Mouse (Mus musculus) splenic B cell, adult 2 months (primary cell): ENCODE results near the gene Fgf6.

Source experiments
- DNase-seq: peaks from one replicate; pipeline ENCODE4 v3.0.0-alpha.2; 2011; ENCODE audit warnings: low read depth, low spot score
- H3K27me3 ChIP-seq: 2 replicates; pipeline ENCODE4 v1.6.1; 2012; ENCODE audit warnings: mild to moderate bottlenecking, low read length, moderate library complexity, mixed read lengths; ENCODE audit not compliant: control insufficient read depth, poor library complexity, insufficient read depth, severe bottlenecking
- H3K36me3 ChIP-seq: 2 replicates; pipeline ENCODE4 v1.6.1; 2012; ENCODE audit warnings: mild to moderate bottlenecking, low read length, moderate library complexity, mixed read lengths; ENCODE audit not compliant: control insufficient read depth, poor library complexity, insufficient read depth, severe bottlenecking

The Fgf6 gene

DNA sequence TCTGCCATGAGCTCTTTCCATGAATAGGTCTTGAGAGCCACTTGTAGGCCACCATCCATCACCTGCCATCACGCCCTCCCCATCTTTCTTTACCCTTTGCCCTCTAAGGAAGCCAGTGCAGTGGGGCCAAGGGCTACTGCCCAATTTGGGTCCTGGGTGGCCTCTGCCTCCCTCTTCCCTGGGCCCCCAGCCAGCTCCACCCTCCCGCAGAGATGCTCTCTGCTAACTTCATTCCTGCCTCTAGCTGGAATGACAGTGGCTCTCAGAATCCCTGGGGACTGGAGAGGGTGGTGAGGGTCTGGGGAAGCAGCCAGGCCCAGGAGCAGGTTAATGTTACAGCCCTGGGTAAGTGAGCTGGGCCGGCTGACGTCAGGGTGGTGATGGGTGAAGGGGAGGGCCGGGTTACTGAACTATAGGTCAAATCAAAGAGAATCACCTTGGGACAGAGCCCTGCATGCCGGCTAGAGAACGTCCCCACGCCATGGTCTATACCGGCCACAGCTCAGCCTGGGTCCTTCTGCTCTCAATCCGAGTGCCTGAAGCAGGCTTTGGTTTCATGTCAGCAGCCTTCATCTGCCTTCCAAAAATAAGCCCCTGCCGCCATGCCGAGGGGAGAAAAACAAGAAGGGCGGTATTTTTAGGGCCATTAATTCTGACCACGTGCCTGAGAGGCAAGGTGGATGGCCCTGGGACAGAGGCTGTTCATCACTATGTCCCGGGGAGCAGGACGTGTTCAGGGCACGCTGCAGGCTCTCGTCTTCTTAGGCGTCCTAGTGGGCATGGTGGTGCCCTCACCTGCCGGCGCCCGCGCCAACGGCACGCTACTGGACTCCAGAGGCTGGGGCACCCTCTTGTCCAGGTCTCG lies at the start of gene Fgf6:
Gene Fgf6, plus strand, starts transcription at position 681 of the 865 bp plus-strand sequence.
- Histone ChIP-seq H3K27me3 (no peaks in the 10 kb centered on the region), H3K36me3 (no peaks in the 10 kb centered on the region)
- DNase-seq: no peak

DNA sequence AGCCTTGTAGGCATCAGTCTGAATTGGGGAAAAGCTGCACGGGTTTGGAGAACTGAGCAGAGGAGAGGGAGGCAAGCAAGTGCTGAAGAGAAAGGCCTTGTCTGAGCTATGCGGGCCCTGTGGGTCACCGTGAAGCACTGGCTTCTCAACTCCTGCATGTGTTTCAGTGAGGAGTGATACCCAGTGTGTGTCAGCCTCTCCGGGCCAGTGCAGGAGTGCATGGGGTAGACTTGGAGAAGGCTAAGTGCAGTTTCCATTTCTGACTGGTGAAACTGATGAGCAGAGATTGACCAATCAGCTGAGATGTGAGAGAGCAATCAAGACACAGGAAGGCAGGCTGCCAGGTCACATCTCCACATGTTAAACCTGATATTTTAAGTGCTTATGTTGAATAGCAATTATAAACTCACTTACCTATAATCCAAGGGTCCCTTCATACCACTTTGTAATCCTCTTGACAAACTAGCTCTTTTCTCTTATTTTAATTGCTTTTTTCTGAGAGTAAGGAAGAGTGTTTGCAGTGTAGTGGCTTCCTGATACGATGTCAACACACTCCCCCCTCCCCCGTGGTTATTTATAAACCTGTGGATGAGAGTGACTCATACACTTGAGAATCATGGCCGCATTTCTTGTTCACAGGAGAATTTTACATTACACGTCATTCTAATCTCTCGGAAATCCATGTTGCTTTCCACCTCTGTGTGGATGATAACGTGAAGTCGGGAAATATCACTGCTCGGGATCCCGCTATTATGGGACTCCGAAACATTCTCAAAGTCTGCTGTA lies 49.0 kb upstream of the Fgf6 start:
- peaks cover 7% of the 10 kb centered on the region for H3K36me3 ChIP-seq
- H3K27me3 ChIP-seq: no peaks in the 10 kb centered on the region
- DNase-seq: no peak

DNA sequence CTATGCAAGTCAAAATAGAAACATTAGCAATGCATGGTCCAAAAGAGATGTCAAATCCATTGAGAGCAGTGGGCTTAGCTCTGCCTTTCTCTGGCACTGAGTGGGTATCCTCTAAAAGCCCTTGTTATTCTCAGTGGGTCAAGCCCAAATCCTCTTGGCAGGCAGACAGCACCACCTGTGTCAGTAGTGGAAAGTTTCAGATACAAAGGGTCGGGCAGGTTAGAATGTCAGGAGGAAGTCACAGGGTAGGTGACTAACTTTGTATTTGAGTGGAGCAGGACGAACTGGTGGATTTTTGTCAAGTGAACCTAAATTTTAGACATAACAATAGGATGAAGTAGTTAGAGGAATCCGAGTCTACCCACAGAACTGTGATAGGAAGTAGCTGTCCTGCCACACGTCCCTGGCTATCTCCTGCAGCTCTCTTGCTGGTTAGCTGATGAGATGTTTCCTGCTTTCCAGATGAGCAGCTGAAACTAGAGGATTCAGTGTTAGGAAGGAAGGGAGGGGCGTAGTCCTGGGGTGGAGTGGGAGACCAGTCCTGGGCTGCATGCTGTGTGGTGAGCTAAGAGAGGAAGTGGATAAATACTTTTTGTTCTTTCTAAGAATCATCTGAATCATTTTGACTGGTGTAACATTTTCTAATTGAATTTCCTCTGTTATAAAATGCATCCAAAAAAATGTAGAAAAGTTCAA lies 33.7 kb upstream of the Fgf6 start:
- peaks cover 4% of the 10 kb centered on the region for H3K36me3 ChIP-seq
- no peak for DNase-seq
- no peaks in the 10 kb centered on the region for H3K27me3 ChIP-seq

DNA sequence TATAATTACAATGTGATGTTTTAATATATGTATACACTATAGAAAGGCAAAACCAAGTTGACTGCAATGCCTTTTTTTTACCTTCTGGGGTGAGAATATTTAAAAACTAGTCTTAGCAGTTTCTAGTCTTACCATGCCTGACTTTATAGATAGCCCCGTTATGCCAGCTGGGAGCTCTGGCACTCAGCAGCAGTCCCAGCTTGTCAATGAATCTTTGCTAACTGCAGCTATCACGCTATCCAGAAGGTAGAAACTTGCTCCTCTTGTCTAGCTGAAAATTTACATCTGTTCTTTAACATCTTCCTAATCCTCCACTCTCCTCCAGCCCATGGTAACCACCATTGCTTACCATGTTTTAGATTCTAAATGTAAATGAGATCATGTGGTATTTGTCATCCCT lies 21.7 kb upstream of the Fgf6 start:
- no peak for DNase-seq
- H3K36me3 ChIP-seq: no peaks in the 10 kb centered on the region
- no peaks in the 10 kb centered on the region for H3K27me3 ChIP-seq

DNA sequence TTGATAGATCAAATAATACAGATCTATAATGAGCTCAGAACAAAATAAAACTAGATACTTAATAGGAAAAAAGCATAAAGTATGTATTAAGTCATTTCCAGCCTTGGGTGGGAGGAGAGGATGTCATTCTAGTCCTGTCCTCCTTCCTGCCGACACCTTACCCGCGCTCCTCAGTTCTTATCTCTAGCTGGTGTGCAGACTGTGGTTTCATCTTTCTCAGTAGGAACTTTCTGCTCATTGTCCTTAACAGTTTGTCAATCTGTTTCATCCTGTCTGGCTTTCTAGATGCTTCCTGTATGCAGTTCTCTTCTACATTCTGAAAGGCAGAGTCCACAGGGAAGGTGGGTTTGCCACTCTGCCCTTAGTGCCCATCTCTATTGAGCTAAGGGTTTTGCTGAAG lies 19.9 kb upstream of the Fgf6 start:
- no peaks in the 10 kb centered on the region for H3K36me3 ChIP-seq
- DNase-seq: no peak
- H3K27me3 ChIP-seq: no peaks in the 10 kb centered on the region

DNA sequence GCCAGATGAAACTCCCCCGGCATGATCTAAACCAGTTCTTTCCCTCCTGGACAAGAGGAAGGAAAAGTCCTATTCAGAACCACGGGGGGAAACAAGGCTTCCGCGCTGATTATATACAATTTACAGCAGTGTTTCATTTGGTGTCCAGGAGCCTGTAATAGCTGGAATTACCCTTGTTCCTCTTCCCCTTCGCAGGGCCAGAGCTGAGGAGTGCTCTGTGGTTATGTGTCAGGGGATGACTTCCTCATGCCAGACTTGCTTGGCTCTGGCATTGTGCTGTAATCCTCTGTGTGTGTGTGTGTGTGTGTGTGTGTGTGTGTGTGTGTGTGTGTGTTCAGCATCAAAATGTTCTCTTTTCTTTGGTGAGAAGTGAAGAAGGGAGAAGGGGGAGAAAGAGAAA lies 19.0 kb upstream of the Fgf6 start:
- no peak for DNase-seq
- H3K27me3 ChIP-seq: no peaks in the 10 kb centered on the region

DNA sequence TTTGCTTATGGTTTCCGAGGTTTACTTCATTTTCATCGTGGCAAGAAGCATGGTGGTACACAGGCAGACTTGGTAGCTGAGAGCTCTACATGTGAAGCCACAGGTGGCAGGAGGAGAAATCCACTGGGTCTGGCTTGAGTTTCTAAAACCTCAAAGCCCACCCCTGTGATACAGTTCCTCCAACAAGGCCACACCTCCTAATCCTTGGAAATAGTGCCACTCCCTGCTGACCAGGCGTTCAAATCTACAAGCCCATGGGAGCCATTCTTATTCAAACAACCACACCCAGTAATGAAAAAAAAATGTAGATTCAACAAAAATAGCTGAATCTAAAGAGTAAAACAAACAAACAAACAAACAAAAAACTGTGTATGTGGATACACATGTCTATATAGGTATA lies 9.7 kb upstream of the Fgf6 start:
- H3K27me3 ChIP-seq: no peaks in the 10 kb centered on the region
- no peaks in the 10 kb centered on the region for H3K36me3 ChIP-seq
- DNase-seq: no peak

More for the DNA sequence above, 19.0 kb upstream of the Fgf6 start:
- no peaks in the 10 kb centered on the region for H3K36me3 ChIP-seq

DNA sequence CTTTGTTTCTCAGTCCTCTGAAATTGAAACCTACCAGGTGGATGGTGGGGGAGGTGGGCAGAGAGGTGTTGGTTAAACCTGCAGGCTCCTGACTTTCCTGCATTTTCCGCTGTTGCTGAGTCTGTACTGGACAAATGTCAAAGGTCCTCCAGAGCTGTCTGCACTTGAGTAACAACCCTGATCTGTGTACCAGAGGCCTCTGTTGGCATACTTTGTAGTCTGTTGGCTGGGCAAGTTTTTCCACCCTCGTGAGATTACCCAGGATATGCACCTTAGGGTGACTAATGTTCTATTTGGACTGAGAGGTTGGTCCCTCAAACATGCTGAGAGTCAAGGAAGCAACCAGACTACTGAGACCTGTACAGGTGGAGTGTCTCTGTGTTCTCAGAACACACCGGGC lies 8.8 kb upstream of the Fgf6 start:
- H3K36me3 ChIP-seq: no peaks in the 10 kb centered on the region
- H3K27me3 ChIP-seq: no peaks in the 10 kb centered on the region
- no peak for DNase-seq

DNA sequence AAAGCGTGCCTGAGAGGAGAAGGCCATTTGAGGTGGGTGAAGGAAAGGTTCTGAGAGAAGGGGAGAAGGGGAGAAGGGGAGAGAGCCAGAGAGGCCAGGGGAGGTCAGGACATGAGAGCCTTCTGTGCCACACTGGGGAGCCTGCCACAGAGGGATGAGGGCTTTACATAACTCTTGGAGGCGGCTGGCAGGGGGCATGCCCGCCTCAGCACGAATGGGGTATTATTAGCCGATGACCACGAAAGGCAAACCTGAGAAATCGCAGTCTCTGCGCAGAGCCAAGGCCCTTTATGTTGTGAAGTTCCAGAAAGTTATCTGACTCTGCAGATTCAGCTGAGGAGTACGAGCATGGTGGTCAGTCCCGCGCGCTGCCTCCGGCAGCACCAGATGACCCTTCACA lies 5.4 kb upstream of the Fgf6 start:
- no peaks in the 10 kb centered on the region for H3K27me3 ChIP-seq
- H3K36me3 ChIP-seq: no peaks in the 10 kb centered on the region
- DNase-seq: no peak

DNA sequence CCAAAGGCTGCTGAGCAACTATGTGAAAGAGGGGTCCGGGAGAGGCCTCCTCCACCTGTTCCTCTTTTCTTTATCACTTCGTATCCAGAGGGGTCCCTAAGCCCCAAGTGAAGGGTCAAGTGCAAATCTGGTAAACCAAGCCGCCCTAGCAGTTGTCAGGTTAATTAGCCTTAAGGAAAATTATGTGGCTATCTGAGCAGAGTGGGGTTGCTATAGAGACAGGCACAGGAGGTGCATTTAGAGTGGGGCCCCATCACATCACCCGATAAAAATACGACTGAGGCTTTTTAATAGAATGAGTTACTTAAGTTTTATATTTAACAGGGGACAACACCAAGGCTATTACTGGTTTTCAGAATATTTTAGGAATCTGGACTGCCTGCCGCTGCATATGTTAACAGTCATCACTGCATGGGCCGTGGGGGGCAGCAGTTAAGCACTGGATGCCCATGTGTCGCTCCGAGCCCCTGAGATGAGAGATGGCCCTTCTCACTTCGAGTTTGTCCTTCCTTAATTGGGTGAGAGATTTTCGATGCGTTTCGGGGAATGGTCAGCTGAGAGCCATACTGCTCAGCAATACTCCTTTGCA lies 3.3 kb upstream of the Fgf6 start:
- DNase-seq: no peak
- Histone ChIP-seq H3K27me3 (no peaks in the 10 kb centered on the region), H3K36me3 (no peaks in the 10 kb centered on the region)

DNA sequence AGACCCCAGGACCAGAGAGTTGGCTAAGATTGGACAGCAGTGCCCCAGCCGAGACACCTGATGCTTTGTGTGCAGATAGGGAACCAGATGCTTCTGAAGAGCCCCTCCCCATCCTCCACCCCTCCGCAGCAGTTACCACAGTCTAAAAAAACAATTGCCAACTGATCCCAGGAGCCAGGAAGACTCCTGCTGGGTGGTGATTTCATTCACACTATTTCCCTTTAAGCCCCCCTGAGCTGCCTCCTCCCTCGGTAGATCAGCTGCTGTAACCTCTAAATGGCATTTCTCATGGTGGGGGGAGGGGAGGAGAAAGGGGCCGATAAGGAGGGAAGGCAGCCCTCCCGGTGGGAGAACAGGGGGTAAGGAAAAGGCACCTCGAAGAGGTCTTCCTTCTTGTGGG lies 3.9 kb downstream of the Fgf6 start:
- H3K36me3 ChIP-seq: no peaks in the 10 kb centered on the region
- H3K27me3 ChIP-seq: no peaks in the 10 kb centered on the region
- no peak for DNase-seq

DNA sequence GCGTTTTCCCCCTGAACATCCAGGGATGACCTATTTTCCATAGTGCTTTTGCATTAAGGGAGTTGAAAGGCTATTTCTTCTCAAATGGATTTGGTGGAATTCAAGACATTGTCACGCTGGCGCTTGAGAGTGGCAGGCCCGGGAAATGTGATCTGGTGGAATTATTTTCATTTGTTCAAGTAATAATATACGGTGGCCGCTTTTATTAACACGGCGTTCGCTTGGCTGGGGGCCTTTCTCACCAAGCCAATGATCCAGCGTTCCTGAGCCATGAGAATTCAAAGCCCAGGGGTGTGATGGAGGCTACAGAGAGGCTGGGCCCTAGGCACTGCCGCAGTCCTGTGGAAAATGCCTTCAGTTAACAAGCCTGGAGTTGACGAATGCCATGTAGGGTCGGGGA lies 5.0 kb downstream of the Fgf6 start:
- DNase-seq: no peak
- Histone ChIP-seq H3K27me3 (no peaks in the 10 kb centered on the region), H3K36me3 (no peaks in the 10 kb centered on the region)

DNA sequence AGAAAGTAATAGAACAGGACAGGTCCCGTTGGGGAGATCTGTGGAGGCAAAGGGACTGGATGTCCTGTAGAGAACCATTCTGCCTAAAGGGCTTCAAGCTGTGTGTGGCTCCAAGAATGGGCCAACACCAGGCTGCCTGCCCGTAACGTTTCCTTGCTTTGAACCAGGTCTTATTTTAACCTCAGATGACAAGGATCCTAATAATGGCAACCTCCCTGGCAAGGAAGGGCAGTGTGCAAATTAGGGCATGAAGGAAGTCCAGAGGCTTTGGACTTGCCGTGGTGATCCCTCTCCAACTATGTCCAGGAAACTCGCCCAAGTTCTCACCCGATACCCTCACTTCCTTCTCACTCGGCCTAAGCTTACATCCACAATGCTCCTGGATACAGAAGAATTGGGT lies 9.4 kb downstream of the Fgf6 start:
- no peak for DNase-seq

DNA sequence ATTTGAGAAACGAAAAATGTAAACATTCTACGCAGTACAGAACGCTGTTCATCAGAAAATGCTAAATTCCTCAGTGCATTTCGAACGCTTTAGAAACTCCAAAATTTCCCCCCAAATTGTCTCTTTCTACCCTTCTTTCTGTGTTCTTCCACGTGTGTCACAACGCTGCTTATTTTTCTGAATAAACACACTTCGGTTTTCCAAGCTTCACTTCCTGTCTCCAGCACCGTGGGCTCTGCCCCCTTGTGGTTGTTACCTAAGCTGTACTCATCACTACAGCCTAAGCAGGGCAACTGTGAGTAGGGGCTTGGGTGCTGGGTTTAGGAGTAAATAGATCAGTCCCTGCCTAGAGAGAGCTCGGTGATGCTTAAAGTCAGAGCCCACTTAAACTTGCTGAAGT lies 19.4 kb downstream of the Fgf6 start:
- peak; percentile 37 for DNase-seq
- no peaks in the 10 kb centered on the region for H3K36me3 ChIP-seq

More for the DNA sequence above, 9.4 kb downstream of the Fgf6 start:
- H3K36me3 ChIP-seq: no peaks in the 10 kb centered on the region
- H3K27me3 ChIP-seq: no peaks in the 10 kb centered on the region

More for the DNA sequence above, 19.4 kb downstream of the Fgf6 start:
- no peaks in the 10 kb centered on the region for H3K27me3 ChIP-seq
